ENCODE assay signal across 8 mouse cellular contexts in genomic region chr2:58699931-58700330, GRCm38 (mm10).
A peak's percentile ranks its signal among the peaks of the same experiment; 100 is the strongest.
DNase-seq lines count a peak whose midpoint lies in the region; ATAC-seq and TF ChIP-seq lines count a peak whose summit lies in the region.

No protein-coding gene starts in this region.

- no peak for ATAC-seq in midbrain, embryonic 14.5 days (ENCODE audit: low FRiP score, low TSS enrichment)
- peak; percentile 88 for ATAC-seq in stomach, postnatal 0 days (ENCODE audit: low FRiP score, low TSS enrichment)

- no peak overlapping the region for H3K27ac ChIP-seq in midbrain, embryonic 14.5 days (replicated peaks; ENCODE audit: low read depth, low read length)
- H3K27ac ChIP-seq in stomach, postnatal 0 days (replicated peaks), result no peak overlapping the region

- H3K9me3 ChIP-seq in midbrain, embryonic 14.5 days (ENCODE audit: control insufficient read depth, low read length), result no peaks in the 10 kb centered on the region
- no peaks in the 10 kb centered on the region for H3K9me3 ChIP-seq in stomach, postnatal 0 days (ENCODE audit: control insufficient read depth, low read length)

- no peaks in the 10 kb centered on the region for H3K36me3 ChIP-seq in midbrain, embryonic 14.5 days (ENCODE audit: control insufficient read depth, insufficient read depth, low read length)
- H3K36me3 ChIP-seq in stomach, postnatal 0 days (ENCODE audit: control insufficient read depth, insufficient read depth, low read length), result no peaks in the 10 kb centered on the region

- TF ChIP-seq CTCF in stomach, postnatal 0 days (IDR thresholded peaks at IDR 0.05; ENCODE audit: low read depth), result peak; percentile 90

- intact Hi-C loops in left cerebral cortex, postnatal 14 days (cut with DNase I), result loop anchor here (2.0 to 5.0 kb wide), 2 partner anchors 722 to 739 kb away; no protein-coding TSS in a partner anchor

- H3K4me2 ChIP-seq in midbrain, embryonic 14.5 days (ENCODE audit: low read length), result no peak overlapping the region
- no peak overlapping the region for H3K4me2 ChIP-seq in stomach, postnatal 0 days (replicated peaks; ENCODE audit: low read depth)

- 24% methylated on average over 5 of the region's 5 CpGs for WGBS in midbrain, embryonic 14.5 days
- WGBS in stomach, postnatal 0 days, result 34% methylated on average over 5 of the region's 5 CpGs

- no peak overlapping the region for H3K4me3 ChIP-seq in midbrain, embryonic 14.5 days (replicated peaks; ENCODE audit: low read depth, low read length)
- H3K4me3 ChIP-seq in stomach, postnatal 0 days (ENCODE audit: low read depth, low read length), result no peak overlapping the region

- no peak overlapping the region for H3K9ac ChIP-seq in midbrain, embryonic 14.5 days (replicated peaks; ENCODE audit: low read length)
- H3K9ac ChIP-seq in stomach, postnatal 0 days (ENCODE audit: low read length), result no peak overlapping the region

- no peaks in the 10 kb centered on the region for H3K4me1 ChIP-seq in midbrain, embryonic 14.5 days (ENCODE audit: control insufficient read depth, insufficient read depth, low read length)
- H3K4me1 ChIP-seq in stomach, postnatal 0 days (replicated peaks; ENCODE audit: control insufficient read depth, insufficient read depth), result no peaks in the 10 kb centered on the region

- TF ChIP-seq EP300 in stomach, postnatal 0 days (optimal IDR thresholded peaks at IDR 0.05), result no peak

- DNase-seq in urinary bladder, adult 18-20 months (ENCODE audit: low spot score in 2 of 2), result peak; percentile 55 to 58
- DNase-seq in urinary bladder, postnatal 10 days (ENCODE audit: low spot score), result no peak
- peak; percentile 58 for DNase-seq in embryo, embryonic 11.5 days (ENCODE audit: low read depth, low spot score)
- peak; percentile 2 for DNase-seq in gonadal fat pad, adult 2 months (ENCODE audit: low read depth)
- DNase-seq in kidney, adult 11 months, result peak; percentile 81
- DNase-seq in left cerebral cortex, postnatal 14 days (ENCODE audit: low spot score in 2 of 2), result peak; percentile 78 to 88
- DNase-seq in midbrain, embryonic 14.5 days, result peak; percentile 83
- peak; percentile 73 for DNase-seq in stomach, postnatal 0 days (ENCODE audit: low spot score)

- H3K27me3 ChIP-seq in midbrain, embryonic 14.5 days (ENCODE audit: control insufficient read depth, insufficient read depth, low read length), result no peaks in the 10 kb centered on the region
- H3K27me3 ChIP-seq in stomach, postnatal 0 days (ENCODE audit: control insufficient read depth, insufficient read depth, low read length), result no peaks in the 10 kb centered on the region
